Mouse (Mus musculus) CH12.LX (cell line): ENCODE measurements around the gene Mon1a. TPM values are rescaled to one million over a fixed set of nuclear protein-coding genes. Genes with fewer than 3 reads are reported as not detected.

Source experiments
- DNase-seq: peaks from one replicate; pipeline ENCODE4 v3.0.0-alpha.2; 2013; ENCODE audit errors: extremely low read depth
- H3K27ac ChIP-seq: 2 replicates; pipeline ENCODE4 v1.5.1; 2012; ENCODE audit warnings: low read depth, mild to moderate bottlenecking, control low read depth, moderate library complexity; ENCODE audit not compliant: insufficient read depth
- H3K27me3 ChIP-seq: replicated peaks from 2 replicates; pipeline ENCODE3; 2012; ENCODE audit warnings: inconsistent platforms
- H3K36me3 ChIP-seq, 2 experiments: replicated peaks in 1 of 2; 2 replicates each; pipeline versions ENCODE3 to v1.6.1; 2012; ENCODE audit warnings: inconsistent platforms in 1 of 2, low read length in 1 of 2, mild to moderate bottlenecking in 1 of 2, mixed read lengths in 1 of 2, moderate library complexity in 1 of 2; ENCODE audit not compliant: control insufficient read depth in 1 of 2, insufficient read depth in 1 of 2
- H3K4me1 ChIP-seq, 2 experiments: 2 replicates each; pipeline ENCODE4 v1.6.1; 2012; ENCODE audit warnings: inconsistent platforms in 1 of 2, moderate library complexity in 1 of 2; ENCODE audit not compliant: insufficient read depth in 2 of 2, control insufficient read depth in 1 of 2
- H3K4me2 ChIP-seq: 2 replicates; pipeline ENCODE4 v1.6.1; 2012; ENCODE audit warnings: low read depth, mild to moderate bottlenecking, control low read depth; ENCODE audit not compliant: poor library complexity, insufficient read depth, severe bottlenecking
- H3K4me3 ChIP-seq, 3 experiments: fragments of 150-350 bp in 1 of 3; sonication (generic) in 1 of 3; replicated peaks in 1 of 3; 2 replicates each; pipeline versions ENCODE3 to v1.5.1; 2011 to 2012; ENCODE audit warnings: low read depth in 2 of 3, low read length in 2 of 3, mild to moderate bottlenecking in 2 of 3, moderate library complexity in 2 of 3, control low read depth in 1 of 3, improper control_type of control experiment in 1 of 3, inconsistent platforms in 1 of 3, mixed read lengths in 1 of 3; ENCODE audit not compliant: poor library complexity in 1 of 3
- H3K79me2 ChIP-seq: replicated peaks from 2 replicates; pipeline ENCODE4 v1.6.1; 2012; ENCODE audit warnings: mild to moderate bottlenecking, moderate library complexity; ENCODE audit not compliant: control insufficient read depth, poor library complexity, insufficient read depth, severe bottlenecking; ENCODE audit errors: extremely low read depth
- H3K9ac ChIP-seq: 2 replicates; pipeline ENCODE4 v1.6.1; 2012; ENCODE audit warnings: low read depth, mild to moderate bottlenecking, control low read depth, moderate library complexity; ENCODE audit not compliant: insufficient read depth
- H3K9me3 ChIP-seq: replicated peaks from 2 replicates; pipeline ENCODE3; 2012; ENCODE audit warnings: low read length, inconsistent platforms, mixed read lengths
- BHLHE40 ChIP-seq: IDR thresholded peaks from 2 replicates; pipeline ENCODE4 v1.6.1; 2011; ENCODE audit warnings: mild to moderate bottlenecking, low read depth, low read length, improper control_type of control experiment
- CTCF ChIP-seq, 2 experiments: IDR thresholded peaks in 1 of 2; conservative IDR thresholded peaks in 1 of 2; 2 replicates each; pipeline ENCODE4 v1.5.1; 2011 to 2012; ENCODE audit warnings: low read depth in 2 of 2, low read length in 2 of 2, improper control_type of control experiment in 1 of 2, inconsistent platforms in 1 of 2, mild to moderate bottlenecking in 1 of 2, moderate library complexity in 1 of 2
- E2F4 ChIP-seq: IDR thresholded peaks from 2 replicates; pipeline ENCODE4 v1.6.1; 2011; ENCODE audit warnings: low read depth, low read length, improper control_type of control experiment; ENCODE audit not compliant: insufficient replicate concordance
- ELF1 ChIP-seq: IDR thresholded peaks from 2 replicates; pipeline ENCODE4 v1.6.1; 2014; ENCODE audit warnings: low read depth, mild to moderate bottlenecking, inconsistent platforms, low read length, improper control_type of control experiment
- GABPA ChIP-seq: IDR thresholded peaks from 2 replicates; pipeline ENCODE4 v1.6.1; 2012; ENCODE audit warnings: low read depth, low read length, improper control_type of control experiment, inconsistent platforms; ENCODE audit not compliant: insufficient replicate concordance
- MAX ChIP-seq: IDR thresholded peaks from 2 replicates; pipeline ENCODE4 v1.6.1; 2011; ENCODE audit warnings: low read length, improper control_type of control experiment
- RCOR1 ChIP-seq: conservative IDR thresholded peaks from 2 replicates; pipeline ENCODE4 v1.6.1; 2012; ENCODE audit warnings: low read depth, mild to moderate bottlenecking, inconsistent platforms, low read length, improper control_type of control experiment
- SIN3A ChIP-seq: IDR thresholded peaks from 2 replicates; pipeline ENCODE4 v1.6.1; 2012; ENCODE audit warnings: low read length, improper control_type of control experiment, inconsistent platforms
- USF2 ChIP-seq: conservative IDR thresholded peaks from 2 replicates; pipeline ENCODE4 v1.6.1; 2011; ENCODE audit warnings: low read depth, low read length, improper control_type of control experiment
- ZKSCAN1 ChIP-seq: IDR thresholded peaks from 2 replicates; pipeline ENCODE4 v1.6.1; 2012; ENCODE audit warnings: low read depth, inconsistent platforms, low read length, improper control_type of control experiment, borderline replicate concordance
- ZMIZ1 ChIP-seq: IDR thresholded peaks from 2 replicates; pipeline ENCODE4 v1.6.1; 2012; ENCODE audit warnings: low read depth, mild to moderate bottlenecking, inconsistent platforms, low read length, improper control_type of control experiment
- dilution Hi-C: fragments of 300-500 bp; cut with MboI; formaldehyde crosslinking; loops from 2 replicates; pipeline ENCODE4 v1.14.3; 2020; ENCODE audit warnings: low sequenced_read_pairs; ENCODE audit not compliant: extremely low pct_unique_long_range_greater_than_20kb, extremely low pct_ligation_motif_present
- in situ Hi-C: fragments of 300-500 bp; cut with MboI; formaldehyde crosslinking; loops from 3 replicates; pipeline ENCODE4 v1.14.3; 2019; ENCODE audit warnings: low sequenced_read_pairs, low pct_ligation_motif_present, low pct_unique_long_range_greater_than_20kb, mixed read lengths
- polyA plus RNA-seq: library from polyadenylated mRNA; unstranded; fragments of >175 nt; gene quantifications from 2 replicates; pipeline ENCODE4 v1.2.1, GENCODE M21; 2012; ENCODE audit warnings: low read depth; ENCODE audit not compliant: insufficient read length
- total RNA-seq, 2 experiments: library from RNA; depleted of rRNA; stranded (reverse); fragments of 300-350 nt in 1 of 2; fragments of >200 nt in 1 of 2; gene quantifications; 2 replicates each; pipeline ENCODE4 v1.2.3; 2012 to 2014

The Mon1a gene
- total and polyA plus RNA-seq, 3 experiments, result 13.6 to 19.5 (median 15.3) TPM

DNA sequence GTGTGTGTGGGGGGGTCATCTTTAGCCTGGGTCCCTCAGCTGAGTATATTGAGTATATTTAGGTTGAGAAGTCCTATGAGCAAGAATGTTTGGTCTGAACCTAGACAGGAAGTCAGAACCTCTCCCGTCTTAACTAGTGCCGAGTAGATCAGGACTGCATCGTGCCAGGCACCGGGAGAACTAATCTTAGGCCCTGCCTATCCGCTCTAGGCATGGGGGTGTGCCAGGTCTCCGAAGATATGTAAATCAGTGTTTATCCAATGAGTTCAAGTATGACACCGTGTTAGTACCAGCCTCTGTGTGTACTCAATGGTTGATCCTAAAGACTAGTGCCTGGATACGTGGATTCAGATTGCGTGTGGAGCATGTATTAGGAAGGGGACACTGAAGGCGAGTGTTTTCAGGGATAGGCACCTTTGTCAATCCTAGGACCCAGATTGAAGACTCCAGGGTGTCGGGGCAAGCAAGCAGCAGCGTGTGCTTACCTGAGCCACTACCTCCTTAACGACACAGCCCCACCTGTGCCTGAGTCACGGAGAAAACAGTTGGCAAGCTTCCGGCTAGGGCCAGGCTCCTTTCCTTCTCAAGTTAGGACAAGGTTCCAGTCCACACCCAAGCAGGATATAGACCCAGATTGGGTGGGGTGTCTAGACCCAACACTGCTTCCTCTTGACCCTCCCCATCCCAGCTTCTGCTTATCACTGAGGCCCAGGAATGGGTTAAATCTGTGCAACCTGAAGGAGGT lies 22.2 kb downstream of the Mon1a start:
- H3K4me1 ChIP-seq, result peaks cover 7 to 12% of the 10 kb centered on the region in 2 experiments
- no peaks in the 10 kb centered on the region for H3K9me3 ChIP-seq
- in situ Hi-C loops, result loop anchor here (5.0 kb wide), 1 partner anchor 157 kb away; no protein-coding TSS in a partner anchor

GRCm38 (mm10) chr9:107914764-107915420 lies 26.9 kb downstream of the Mon1a start:
- H3K9me3 ChIP-seq, result no peaks in the 10 kb centered on the region
- H3K79me2 ChIP-seq, result no peaks in the 10 kb centered on the region
- H3K36me3 ChIP-seq, result no peaks in the 10 kb centered on the region
- H3K27me3 ChIP-seq, result peaks cover 90% of the 10 kb centered on the region
- TF ChIP-seq MAX (no peak), RCOR1 (no peak), E2F4 (no peak), ELF1 (no peak), BHLHE40 (no peak), ZMIZ1 (no peak)
- TF ChIP-seq, all 38 proteins: peak for 0
- Histone ChIP-seq H3K9ac (no peak overlapping the region), H3K4me3 (no peak overlapping the region), H3K27ac (no peak overlapping the region), H3K4me2 (no peak overlapping the region), H3K4me1 (peaks cover 0 to 8% of the 10 kb centered on the region in 2 experiments; a peak in 2 of 4 replicates)
- dilution Hi-C loops (no loop called here), in situ Hi-C loops (loop anchor here (5.0 kb wide), 1 partner anchor 152 kb away; no protein-coding TSS in a partner anchor)
- DNase-seq, result no peak

More for the DNA sequence above, 22.2 kb downstream of the Mon1a start:
- H3K27me3 ChIP-seq, result peaks cover 61% of the 10 kb centered on the region
- no peaks in the 10 kb centered on the region for H3K36me3 ChIP-seq
- dilution Hi-C loops, result no loop called here
- no peak overlapping the region for H3K4me3 ChIP-seq
- no peak overlapping the region for H3K9ac ChIP-seq
- no peak for TF ChIP-seq ZKSCAN1
- no peak for TF ChIP-seq ZMIZ1
- TF ChIP-seq USF2, result no peak
- H3K79me2 ChIP-seq, result no peaks in the 10 kb centered on the region
- H3K4me2 ChIP-seq, result no peak overlapping the region
- no peak overlapping the region for H3K27ac ChIP-seq
- DNase-seq, result no peak

- H3K4me2 ChIP-seq, result no peak overlapping the region
- H3K4me3 ChIP-seq, result no peak overlapping the region
- in situ Hi-C loops, result no loop called here
- no peaks in the 10 kb centered on the region for H3K36me3 ChIP-seq
- no peak overlapping the region for H3K9ac ChIP-seq
- TF ChIP-seq GABPA (no peak), CTCF (conservative IDR thresholded peaks at IDR 0.05 in 1 of 2, IDR thresholded peaks at IDR 0.05 in 1 of 2; ENCODE audit: low read depth in 2 of 2, low read length in 2 of 2) (no peak), SIN3A (no peak), E2F4 (no peak)
- H3K79me2 ChIP-seq, result no peaks in the 10 kb centered on the region
- H3K27ac ChIP-seq, result no peak overlapping the region
- peaks cover 2 to 8% of the 10 kb centered on the region in 2 experiments; a peak in 2 of 4 replicates for H3K4me1 ChIP-seq
- dilution Hi-C loops, result no loop called here
- peaks cover 75% of the 10 kb centered on the region for H3K27me3 ChIP-seq
- H3K9me3 ChIP-seq, result no peaks in the 10 kb centered on the region
- DNase-seq, result no peak
Measured at GRCm38 (mm10) chr9:107917895-107918608, 30.1 kb downstream of the Mon1a start.
